ENCODE assay signal across 9 mouse cellular contexts in genomic region chr4:155904318-155905102, GRCm38 (mm10). TPM values are rescaled to one million over a fixed set of nuclear protein-coding genes. Genes with fewer than 3 reads are reported as not detected.
DNase-seq lines count a peak whose midpoint lies in the region; ATAC-seq lines count a peak whose summit lies in the region.
"Had no signal": no experiment of that assay in that cellular context is flagged by ENCODE, and none has a peak within 500 bp of the region (broad histone marks: within the 10 kb centered on the region; RNA-seq: fewer than 3 reads in every experiment).

No protein-coding gene starts in this region.

- WGBS in forebrain, embryonic 11.5 days: 91% methylated on average over 13 of the region's 13 CpGs
- 92% methylated on average over 13 of the region's 13 CpGs for WGBS in forebrain, embryonic 15.5 days
- 91% methylated on average over 13 of the region's 13 CpGs for WGBS in midbrain, embryonic 14.5 days
- 90% methylated on average over 13 of the region's 13 CpGs for WGBS in midbrain, embryonic 15.5 days

- no peak overlapping the region for H3K27ac ChIP-seq in forebrain, embryonic 11.5 days (ENCODE audit: low read depth, low read length)
- no peak overlapping the region for H3K27ac ChIP-seq in forebrain, embryonic 15.5 days (replicated peaks)
- no peak overlapping the region for H3K27ac ChIP-seq in midbrain, embryonic 14.5 days (replicated peaks; ENCODE audit: low read depth, low read length)
- no peak overlapping the region for H3K27ac ChIP-seq in midbrain, embryonic 15.5 days

- no peak overlapping the region for H3K4me3 ChIP-seq in forebrain, embryonic 11.5 days (ENCODE audit: low read depth, low read length)
- no peak overlapping the region for H3K4me3 ChIP-seq in forebrain, embryonic 15.5 days
- no peak overlapping the region for H3K4me3 ChIP-seq in midbrain, embryonic 14.5 days (replicated peaks; ENCODE audit: low read depth, low read length)
- H3K4me3 ChIP-seq in midbrain, embryonic 15.5 days: no peak overlapping the region

- H3K27me3 ChIP-seq in forebrain, embryonic 11.5 days (ENCODE audit: control insufficient read depth, insufficient read depth, low read length): no peaks in the 10 kb centered on the region
- H3K27me3 ChIP-seq in forebrain, embryonic 15.5 days: no peaks in the 10 kb centered on the region
- H3K27me3 ChIP-seq in midbrain, embryonic 14.5 days (ENCODE audit: control insufficient read depth, insufficient read depth, low read length): no peaks in the 10 kb centered on the region
- no peaks in the 10 kb centered on the region for H3K27me3 ChIP-seq in midbrain, embryonic 15.5 days (replicated peaks)
- H3K27me3 ChIP-seq: Patski had no signal

- H3K9ac ChIP-seq in forebrain, embryonic 11.5 days (ENCODE audit: low read length): no peak overlapping the region
- no peak overlapping the region for H3K9ac ChIP-seq in forebrain, embryonic 15.5 days (replicated peaks)
- no peak overlapping the region for H3K9ac ChIP-seq in midbrain, embryonic 14.5 days (replicated peaks; ENCODE audit: low read length)
- no peak overlapping the region for H3K9ac ChIP-seq in midbrain, embryonic 15.5 days

- no peak for ATAC-seq in forebrain, embryonic 11.5 days (replicated peaks; ENCODE audit: low FRiP score)
- no peak for ATAC-seq in forebrain, embryonic 15.5 days (replicated peaks)
- no peak for ATAC-seq in midbrain, embryonic 14.5 days (ENCODE audit: low FRiP score, low TSS enrichment)
- ATAC-seq in midbrain, embryonic 15.5 days (replicated peaks): no peak
- ATAC-seq: Patski had no signal

- no peaks in the 10 kb centered on the region for H3K9me3 ChIP-seq in forebrain, embryonic 11.5 days (ENCODE audit: control insufficient read depth, low read length)
- H3K9me3 ChIP-seq in forebrain, embryonic 15.5 days: no peaks in the 10 kb centered on the region
- H3K9me3 ChIP-seq in midbrain, embryonic 14.5 days (ENCODE audit: control insufficient read depth, low read length): no peaks in the 10 kb centered on the region
- no peaks in the 10 kb centered on the region for H3K9me3 ChIP-seq in midbrain, embryonic 15.5 days

- DNase-seq in forebrain, embryonic 11.5 days (ENCODE audit: low spot score): peak; percentile 58
- DNase-seq in midbrain, embryonic 14.5 days: peak; percentile 46
- DNase-seq in adrenal gland, postnatal 14 days: peak; percentile 58
- peak; percentile 7 to 37 for DNase-seq in heart, postnatal 14 days
- DNase-seq in lung, postnatal 10 days: peak; percentile 44
- no peak for DNase-seq in c-Kit-positive CD71-positive TER-119-positive erythroid progenitor cells, embryonic 14.5 days (ENCODE audit: low spot score)

- no peak overlapping the region for H3K4me2 ChIP-seq in forebrain, embryonic 11.5 days (ENCODE audit: low read depth, low read length, severe bottlenecking)
- H3K4me2 ChIP-seq in forebrain, embryonic 15.5 days (replicated peaks): no peak overlapping the region
- no peak overlapping the region for H3K4me2 ChIP-seq in midbrain, embryonic 14.5 days (ENCODE audit: low read length)
- H3K4me2 ChIP-seq in midbrain, embryonic 15.5 days: no peak overlapping the region

- peaks cover 7% of the 10 kb centered on the region; the same call in 1 of the 2 replicates for H3K36me3 ChIP-seq in forebrain, embryonic 11.5 days (ENCODE audit: control insufficient read depth, insufficient read depth, low read length)
- H3K36me3 ChIP-seq in forebrain, embryonic 15.5 days: peaks cover 74% of the 10 kb centered on the region
- H3K36me3 ChIP-seq in midbrain, embryonic 14.5 days (ENCODE audit: control insufficient read depth, insufficient read depth, low read length): peaks cover 82% of the 10 kb centered on the region
- peaks cover 62% of the 10 kb centered on the region for H3K36me3 ChIP-seq in midbrain, embryonic 15.5 days (replicated peaks)

- H3K4me1 ChIP-seq in forebrain, embryonic 11.5 days (replicated peaks; ENCODE audit: control insufficient read depth, insufficient read depth, low read length): no peaks in the 10 kb centered on the region
- peaks cover 4% of the 10 kb centered on the region; the same call in 1 of the 2 replicates for H3K4me1 ChIP-seq in forebrain, embryonic 15.5 days
- H3K4me1 ChIP-seq in midbrain, embryonic 14.5 days (ENCODE audit: control insufficient read depth, insufficient read depth, low read length): no peaks in the 10 kb centered on the region
- no peaks in the 10 kb centered on the region for H3K4me1 ChIP-seq in midbrain, embryonic 15.5 days

- intact Hi-C loops in heart, postnatal 14 days (cut with DNase I): loop anchor here (2.0 kb wide), 1 partner anchor 36 kb away; no protein-coding TSS in a partner anchor

RNA-seq across cellular contexts. Expression of gene Acap3, which starts 12.9 kb away (rescaled TPM):
- polyA plus RNA-seq in forebrain, embryonic 11.5 days (2014; fragmentation: Nextera tagmentation; extraction: Ambion mirVana): 34.6 and 34.8 TPM in 2 replicates
- polyA plus RNA-seq in forebrain, embryonic 15.5 days (2015; fragmentation: Nextera tagmentation; extraction: Ambion mirVana): 82.2 and 84.5 TPM in 2 replicates
- 76.6 and 84.8 TPM in 2 replicates for polyA plus RNA-seq in midbrain, embryonic 14.5 days (2014; fragmentation: Nextera tagmentation; extraction: Ambion mirVana)
- polyA plus RNA-seq in midbrain, embryonic 15.5 days (2015; fragmentation: Nextera tagmentation; extraction: Ambion mirVana): 88.3 and 89.8 TPM in 2 replicates
- total RNA-seq in adrenal gland, postnatal 14 days (2021): 20.3 and 25.6 TPM in 2 replicates
- total RNA-seq in heart, postnatal 14 days (2021): 10 to 100 TPM; 19.6 to 21.6 TPM

RNA-seq across cellular contexts. Expression of gene Pusl1, which starts 12.9 kb away (rescaled TPM):
- 53.4 and 53.7 TPM in 2 replicates for polyA plus RNA-seq in forebrain, embryonic 11.5 days (2014; fragmentation: Nextera tagmentation; extraction: Ambion mirVana)
- polyA plus RNA-seq in forebrain, embryonic 15.5 days (2015; fragmentation: Nextera tagmentation; extraction: Ambion mirVana): 61.5 and 64.8 TPM in 2 replicates
- polyA plus RNA-seq in midbrain, embryonic 14.5 days (2014; fragmentation: Nextera tagmentation; extraction: Ambion mirVana): 45.8 and 54.5 TPM in 2 replicates
- polyA plus RNA-seq in midbrain, embryonic 15.5 days (2015; fragmentation: Nextera tagmentation; extraction: Ambion mirVana): 60.1 and 66.6 TPM in 2 replicates
- 30.8 and 33.9 TPM in 2 replicates for total RNA-seq in adrenal gland, postnatal 14 days (2021)
- total RNA-seq in heart, postnatal 14 days (2021): 10 to 100 TPM; 14.8 to 18.0 TPM

RNA-seq across cellular contexts. Expression of gene Ints11, which starts 35.2 kb away (rescaled TPM):
- polyA plus RNA-seq in forebrain, embryonic 11.5 days (2014; fragmentation: Nextera tagmentation; extraction: Ambion mirVana): 108 and 117 TPM in 2 replicates
- polyA plus RNA-seq in forebrain, embryonic 15.5 days (2015; fragmentation: Nextera tagmentation; extraction: Ambion mirVana): 90.6 and 99.9 TPM in 2 replicates
- 78.2 and 83.2 TPM in 2 replicates for polyA plus RNA-seq in midbrain, embryonic 14.5 days (2014; fragmentation: Nextera tagmentation; extraction: Ambion mirVana)
- 80.6 and 83.6 TPM in 2 replicates for polyA plus RNA-seq in midbrain, embryonic 15.5 days (2015; fragmentation: Nextera tagmentation; extraction: Ambion mirVana)
- 26.4 and 32.5 TPM in 2 replicates for total RNA-seq in adrenal gland, postnatal 14 days (2021)
- total RNA-seq in heart, postnatal 14 days (2021): 10 to 100 TPM; 16.9 to 19.5 TPM

RNA-seq across cellular contexts. Expression of gene Cptp, which starts 35.3 kb away (rescaled TPM):
- 22.3 and 27.0 TPM in 2 replicates for polyA plus RNA-seq in forebrain, embryonic 11.5 days (2014; fragmentation: Nextera tagmentation; extraction: Ambion mirVana)
- 20.5 and 22.9 TPM in 2 replicates for polyA plus RNA-seq in forebrain, embryonic 15.5 days (2015; fragmentation: Nextera tagmentation; extraction: Ambion mirVana)
- polyA plus RNA-seq in midbrain, embryonic 14.5 days (2014; fragmentation: Nextera tagmentation; extraction: Ambion mirVana): 24.6 and 31.2 TPM in 2 replicates
- 28.1 and 29.1 TPM in 2 replicates for polyA plus RNA-seq in midbrain, embryonic 15.5 days (2015; fragmentation: Nextera tagmentation; extraction: Ambion mirVana)
- 18.4 and 21.6 TPM in 2 replicates for total RNA-seq in adrenal gland, postnatal 14 days (2021)
- 10 to 100 TPM in 1 of 2 experiments, 1 to 10 TPM in 1; 9.9 to 10.6 TPM for total RNA-seq in heart, postnatal 14 days (2021)

RNA-seq across cellular contexts. Expression of gene Ube2j2, which starts 39.1 kb away (rescaled TPM):
- 159 and 165 TPM in 2 replicates for polyA plus RNA-seq in forebrain, embryonic 11.5 days (2014; fragmentation: Nextera tagmentation; extraction: Ambion mirVana)
- polyA plus RNA-seq in forebrain, embryonic 15.5 days (2015; fragmentation: Nextera tagmentation; extraction: Ambion mirVana): 123 and 127 TPM in 2 replicates
- 131 and 138 TPM in 2 replicates for polyA plus RNA-seq in midbrain, embryonic 14.5 days (2014; fragmentation: Nextera tagmentation; extraction: Ambion mirVana)
- 115 and 118 TPM in 2 replicates for polyA plus RNA-seq in midbrain, embryonic 15.5 days (2015; fragmentation: Nextera tagmentation; extraction: Ambion mirVana)
- total RNA-seq in adrenal gland, postnatal 14 days (2021): 76.3 and 78.4 TPM in 2 replicates
- total RNA-seq in heart, postnatal 14 days (2021): 10 to 100 TPM; 53.1 to 62.6 TPM
